Mouse (Mus musculus) hindbrain, embryonic 12.5 days (tissue): ENCODE data around the gene Pbx2. TPM values are rescaled to one million over a fixed set of nuclear protein-coding genes. Genes with fewer than 3 reads are reported as not detected.

Experiments
- ATAC-seq: fragments of 200-750 bp; cut with Nextera tagmentation; 2 replicates; pipeline ENCODE4 v1.8.0; 2017; ENCODE audit warnings: moderate TSS enrichment; ENCODE audit not compliant: low FRiP score
- H3K27ac ChIP-seq: fragments of 300-500 bp; sonication (generic); 2 replicates; pipeline ENCODE4 v1.5.1; 2016; ENCODE audit warnings: mild to moderate bottlenecking
- H3K27me3 ChIP-seq: fragments of 300-500 bp; sonication (generic); 2 replicates; pipeline ENCODE4 v1.6.1; 2016; ENCODE audit warnings: mild to moderate bottlenecking
- H3K36me3 ChIP-seq: fragments of 300-500 bp; sonication (generic); 2 replicates; pipeline ENCODE4 v1.6.1; 2016; ENCODE audit warnings: mild to moderate bottlenecking
- H3K4me1 ChIP-seq: fragments of 300-500 bp; sonication (generic); 2 replicates; pipeline ENCODE4 v1.6.1; 2016
- H3K4me2 ChIP-seq: fragments of 300-500 bp; sonication (generic); replicated peaks from 2 replicates; pipeline ENCODE4 v1.6.1; 2016; ENCODE audit warnings: mild to moderate bottlenecking
- H3K4me3 ChIP-seq: fragments of 300-500 bp; sonication (generic); 2 replicates; pipeline ENCODE4 v1.5.1; 2016; ENCODE audit warnings: mild to moderate bottlenecking
- H3K9ac ChIP-seq: fragments of 300-500 bp; sonication (generic); 2 replicates; pipeline ENCODE4 v1.6.1; 2016; ENCODE audit warnings: mild to moderate bottlenecking, moderate library complexity
- H3K9me3 ChIP-seq: fragments of 300-500 bp; sonication (generic); replicated peaks from 2 replicates; pipeline ENCODE4 v1.6.1; 2016; ENCODE audit warnings: mild to moderate bottlenecking
- WGBS: fragments of 180-500 bp; shearing (Covaris S2); methylation state at CpG from one replicate; pipeline ENCODE4 v1.1.7; 2016; 5-methylcytosine and 5-hydroxymethylcytosine counted together
- polyA plus RNA-seq: library from polyadenylated mRNA; unstranded; fragments of >200 nt; fragmentation: Nextera tagmentation; extraction: Ambion mirVana; gene quantifications from 2 replicates; pipeline ENCODE4 v1.2.1, GENCODE M21; 2016

Gene Pbx2
- polyA plus RNA-seq, 1 experiment from 2014 or later, result 17.9 TPM

GRCm38 (mm10) chr17:34561200-34561599 is 29.9 kb upstream of the Pbx2 start:
- Histone ChIP-seq H3K27me3 (0 out of 2 replicates have a peak, but pooled peaks cover 3% of the 10 kb centered on the region), H3K4me3 (no peak overlapping the region), H3K9ac (no peak overlapping the region), H3K4me2 (0 out of 2 replicates have a peak overlapping the region, but pooled peaks have one; percentile 3), H3K4me1 (peaks cover 14% of the 10 kb centered on the region), H3K9me3 (no peaks in the 10 kb centered on the region), H3K36me3 (no peaks in the 10 kb centered on the region), H3K27ac (peak overlapping the region; percentile 40; the same call in 1 of the 2 replicates)
- no peak for ATAC-seq
- 49% methylated on average over 8 of the region's 8 CpGs for WGBS

GRCm38 (mm10) chr17:34562595-34562994 is 28.5 kb upstream of the Pbx2 start:
- H3K9ac ChIP-seq, result no peak overlapping the region
- H3K4me1 ChIP-seq, result peaks cover 14% of the 10 kb centered on the region
- H3K36me3 ChIP-seq, result no peaks in the 10 kb centered on the region
- no peak overlapping the region for H3K4me3 ChIP-seq
- WGBS, result 58% methylated on average over 3 of the region's 3 CpGs
- H3K4me2 ChIP-seq, result no peak overlapping the region
- H3K9me3 ChIP-seq, result no peaks in the 10 kb centered on the region
- no peak overlapping the region for H3K27ac ChIP-seq
- H3K27me3 ChIP-seq, result 0 out of 2 replicates have a peak, but pooled peaks cover 13% of the 10 kb centered on the region
- ATAC-seq, result no peak

DNA sequence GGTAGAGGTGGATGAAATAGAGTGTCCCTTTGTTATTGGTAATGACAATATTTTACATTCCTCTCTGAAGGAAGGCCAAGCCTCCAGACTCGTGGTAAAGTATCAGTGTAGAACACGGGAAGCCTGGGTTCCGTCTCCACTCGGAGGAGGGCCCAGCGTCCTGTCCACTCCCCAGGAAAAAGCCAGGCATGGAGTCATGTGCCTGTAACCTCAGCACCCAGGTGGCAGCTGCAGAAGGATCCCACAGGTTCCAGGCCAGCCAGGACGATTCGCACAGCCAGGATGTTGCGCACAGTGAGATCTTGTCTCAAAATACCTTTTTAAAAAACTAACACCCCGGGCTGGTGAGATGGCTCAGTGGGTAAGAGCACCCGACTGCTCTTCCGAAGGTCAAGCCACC is 27.7 kb upstream of the Pbx2 start:
- Histone ChIP-seq H3K27ac (no peak overlapping the region), H3K27me3 (0 out of 2 replicates have a peak, but pooled peaks cover 13% of the 10 kb centered on the region), H3K4me1 (peaks cover 14% of the 10 kb centered on the region), H3K4me3 (no peak overlapping the region), H3K36me3 (no peaks in the 10 kb centered on the region), H3K9me3 (no peaks in the 10 kb centered on the region), H3K9ac (no peak overlapping the region), H3K4me2 (no peak overlapping the region)
- no peak for ATAC-seq
- 77% methylated on average over 11 of the region's 11 CpGs for WGBS

DNA sequence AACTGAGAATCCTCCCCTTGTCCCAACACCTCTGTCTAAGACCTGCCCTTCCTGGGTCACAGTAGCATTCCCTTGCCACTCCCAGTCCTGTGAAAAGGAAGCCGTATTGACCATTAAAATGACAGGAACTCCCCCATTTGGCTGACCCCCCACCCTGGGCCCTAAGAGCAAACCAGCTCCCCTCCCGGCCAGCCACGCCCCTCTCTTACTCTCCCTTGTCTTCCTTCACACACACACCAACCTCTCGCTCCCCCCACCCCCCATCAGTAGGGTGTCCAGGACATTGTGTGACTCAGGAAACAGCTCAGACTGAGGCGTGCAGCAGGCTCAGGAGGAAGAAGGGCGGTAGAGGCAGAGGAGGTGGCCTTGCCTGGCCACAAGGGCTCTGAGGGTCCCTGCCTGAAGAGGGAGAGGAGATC is 27.1 kb upstream of the Pbx2 start, which contains the start of gene Notch4:
Gene Notch4, plus strand, starts transcription at position 266 of the 419 bp plus-strand sequence.
- peak within 1 kb of the TSS; percentile 23; the same call in 1 of the 2 replicates for H3K27ac ChIP-seq
- no peaks in the 10 kb centered on the region for H3K36me3 ChIP-seq
- no peak for ATAC-seq
- H3K4me2 ChIP-seq, result peak within 1 kb of the TSS; percentile 17
- 21% methylated on average over 6 of the region's 6 CpGs for WGBS
- peaks cover 14% of the 10 kb centered on the region for H3K4me1 ChIP-seq
- H3K9me3 ChIP-seq, result no peaks in the 10 kb centered on the region
- H3K4me3 ChIP-seq, result no peak within 1 kb of the TSS
- peak within 1 kb of the TSS; percentile 8; the same call in 1 of the 2 replicates for H3K9ac ChIP-seq
- 0 out of 2 replicates have a peak, but pooled peaks cover 13% of the 10 kb centered on the region for H3K27me3 ChIP-seq

GRCm38 (mm10) chr17:34564796-34565195 is 26.3 kb upstream of the Pbx2 start:
- Histone ChIP-seq H3K4me3 (no peak overlapping the region), H3K4me2 (peak overlapping the region; percentile 17; the same call in 1 of the 2 replicates), H3K36me3 (no peaks in the 10 kb centered on the region), H3K4me1 (peaks cover 14% of the 10 kb centered on the region), H3K27ac (no peak overlapping the region; the same call in 1 of the 2 replicates), H3K9ac (peak overlapping the region; percentile 8; the same call in 1 of the 2 replicates), H3K9me3 (no peaks in the 10 kb centered on the region), H3K27me3 (0 out of 2 replicates have a peak, but pooled peaks cover 13% of the 10 kb centered on the region)
- 51% methylated on average over 3 of the region's 3 CpGs for WGBS
- no peak for ATAC-seq

DNA sequence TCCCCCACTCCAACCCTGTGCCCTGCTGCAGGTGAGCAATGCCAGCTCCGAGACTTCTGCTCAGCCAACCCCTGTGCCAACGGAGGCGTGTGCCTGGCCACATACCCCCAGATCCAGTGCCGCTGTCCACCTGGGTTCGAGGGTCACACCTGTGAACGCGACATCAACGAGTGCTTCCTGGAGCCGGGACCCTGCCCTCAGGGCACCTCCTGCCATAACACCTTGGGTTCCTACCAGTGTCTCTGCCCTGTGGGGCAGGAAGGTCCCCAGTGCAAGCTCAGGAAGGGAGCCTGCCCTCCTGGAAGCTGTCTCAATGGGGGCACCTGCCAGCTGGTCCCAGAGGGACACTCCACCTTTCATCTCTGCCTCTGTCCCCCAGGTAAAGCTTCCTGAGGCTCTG is 23.8 kb upstream of the Pbx2 start:
- 0 out of 2 replicates have a peak, but pooled peaks cover 13% of the 10 kb centered on the region for H3K27me3 ChIP-seq
- H3K4me3 ChIP-seq, result no peak overlapping the region
- no peaks in the 10 kb centered on the region for H3K36me3 ChIP-seq
- ATAC-seq, result no peak
- H3K9me3 ChIP-seq, result no peaks in the 10 kb centered on the region
- no peak overlapping the region for H3K27ac ChIP-seq
- peaks cover 12% of the 10 kb centered on the region for H3K4me1 ChIP-seq
- no peak overlapping the region for H3K4me2 ChIP-seq
- 76% methylated on average over 9 of the region's 9 CpGs for WGBS
- no peak overlapping the region for H3K9ac ChIP-seq

DNA sequence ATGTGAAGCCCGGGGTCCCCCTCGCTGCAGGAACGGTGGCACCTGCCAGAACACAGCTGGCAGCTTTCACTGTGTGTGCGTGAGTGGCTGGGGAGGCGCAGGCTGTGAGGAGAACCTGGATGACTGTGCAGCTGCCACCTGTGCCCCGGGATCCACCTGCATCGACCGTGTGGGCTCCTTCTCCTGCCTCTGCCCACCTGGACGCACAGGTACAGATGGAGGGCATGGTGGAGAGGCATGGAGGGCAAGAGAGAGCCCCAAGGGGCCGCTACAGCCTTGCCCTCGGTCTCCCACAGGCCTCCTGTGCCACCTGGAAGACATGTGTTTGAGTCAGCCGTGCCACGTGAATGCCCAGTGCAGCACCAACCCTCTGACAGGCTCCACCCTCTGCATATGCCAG is 22.6 kb upstream of the Pbx2 start:
- no peaks in the 10 kb centered on the region for H3K36me3 ChIP-seq
- H3K27ac ChIP-seq, result no peak overlapping the region
- no peak overlapping the region for H3K4me2 ChIP-seq
- no peak overlapping the region for H3K4me3 ChIP-seq
- peaks cover 12% of the 10 kb centered on the region for H3K4me1 ChIP-seq
- 0 out of 2 replicates have a peak, but pooled peaks cover 13% of the 10 kb centered on the region for H3K27me3 ChIP-seq
- no peak overlapping the region for H3K9ac ChIP-seq
- no peak for ATAC-seq
- WGBS, result 77% methylated on average over 13 of the region's 13 CpGs
- H3K9me3 ChIP-seq, result no peaks in the 10 kb centered on the region

- H3K36me3 ChIP-seq, result no peaks in the 10 kb centered on the region
- WGBS, result 61% methylated on average over 4 of the region's 4 CpGs
- H3K27me3 ChIP-seq, result 0 out of 2 replicates have a peak, but pooled peaks cover 13% of the 10 kb centered on the region
- no peak overlapping the region for H3K9ac ChIP-seq
- no peak overlapping the region for H3K27ac ChIP-seq
- H3K9me3 ChIP-seq, result no peaks in the 10 kb centered on the region
- H3K4me1 ChIP-seq, result peaks cover 2% of the 10 kb centered on the region; the same call in 1 of the 2 replicates
- no peak overlapping the region for H3K4me3 ChIP-seq
- ATAC-seq, result no peak
- no peak overlapping the region for H3K4me2 ChIP-seq
Measured at GRCm38 (mm10) chr17:34569919-34570318, 21.1 kb upstream of the Pbx2 start.

GRCm38 (mm10) chr17:34571875-34572274 is 19.2 kb upstream of the Pbx2 start:
- no peaks in the 10 kb centered on the region for H3K36me3 ChIP-seq
- H3K27ac ChIP-seq, result no peak overlapping the region
- H3K4me2 ChIP-seq, result no peak overlapping the region
- no peak overlapping the region for H3K4me3 ChIP-seq
- no peak for ATAC-seq
- H3K27me3 ChIP-seq, result 0 out of 2 replicates have a peak, but pooled peaks cover 6% of the 10 kb centered on the region
- no peaks in the 10 kb centered on the region for H3K4me1 ChIP-seq
- no peaks in the 10 kb centered on the region for H3K9me3 ChIP-seq
- 15% methylated on average over 5 of the region's 5 CpGs for WGBS
- H3K9ac ChIP-seq, result no peak overlapping the region

DNA sequence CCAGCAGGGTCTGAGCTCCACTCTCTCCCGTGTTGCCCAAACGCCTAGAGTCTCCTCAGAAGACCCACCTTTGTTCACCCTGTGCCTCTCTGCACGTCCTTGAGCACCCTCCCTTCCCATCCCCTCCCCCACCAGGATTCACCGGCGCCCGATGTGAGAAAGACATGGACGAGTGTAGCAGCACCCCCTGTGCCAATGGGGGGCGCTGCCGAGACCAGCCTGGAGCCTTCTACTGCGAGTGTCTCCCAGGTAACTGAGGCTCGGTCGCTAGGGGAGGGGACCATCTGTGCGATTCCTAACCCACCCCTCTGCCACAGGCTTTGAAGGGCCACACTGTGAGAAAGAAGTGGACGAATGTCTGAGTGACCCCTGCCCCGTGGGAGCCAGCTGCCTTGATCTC is 18.7 kb upstream of the Pbx2 start:
- peak overlapping the region; percentile 8; the same call in 1 of the 2 replicates for H3K9ac ChIP-seq
- H3K4me2 ChIP-seq, result no peak overlapping the region
- H3K4me1 ChIP-seq, result no peaks in the 10 kb centered on the region
- no peaks in the 10 kb centered on the region for H3K9me3 ChIP-seq
- no peak for ATAC-seq
- 7% methylated on average over 15 of the region's 15 CpGs for WGBS
- H3K27ac ChIP-seq, result no peak overlapping the region
- H3K27me3 ChIP-seq, result 0 out of 2 replicates have a peak, but pooled peaks cover 2% of the 10 kb centered on the region
- no peaks in the 10 kb centered on the region for H3K36me3 ChIP-seq
- no peak overlapping the region for H3K4me3 ChIP-seq

DNA sequence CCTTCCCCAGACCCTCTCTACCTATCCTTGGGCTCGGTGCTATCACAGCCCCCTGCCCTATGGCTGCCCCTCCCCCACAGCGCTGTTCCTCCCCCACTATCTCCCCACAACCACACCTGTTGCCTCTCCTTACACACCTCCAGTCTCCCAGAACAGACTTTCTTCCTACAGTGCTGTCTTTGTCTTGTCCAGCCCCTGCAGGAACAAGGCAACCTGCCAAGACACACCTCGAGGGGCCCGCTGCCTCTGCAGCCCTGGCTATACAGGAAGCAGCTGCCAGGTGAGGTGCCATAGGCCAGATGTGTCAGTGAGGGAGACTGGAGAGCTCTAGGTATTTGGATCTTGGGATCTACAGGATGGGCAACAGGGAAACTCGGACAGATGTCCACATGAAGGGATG is 14.5 kb upstream of the Pbx2 start:
- Histone ChIP-seq H3K9ac (no peak overlapping the region), H3K27ac (no peak overlapping the region), H3K36me3 (no peaks in the 10 kb centered on the region), H3K4me2 (no peak overlapping the region), H3K4me1 (no peaks in the 10 kb centered on the region), H3K4me3 (no peak overlapping the region), H3K9me3 (no peaks in the 10 kb centered on the region), H3K27me3 (no peaks in the 10 kb centered on the region)
- 70% methylated on average over 5 of the region's 5 CpGs for WGBS
- no peak for ATAC-seq

DNA sequence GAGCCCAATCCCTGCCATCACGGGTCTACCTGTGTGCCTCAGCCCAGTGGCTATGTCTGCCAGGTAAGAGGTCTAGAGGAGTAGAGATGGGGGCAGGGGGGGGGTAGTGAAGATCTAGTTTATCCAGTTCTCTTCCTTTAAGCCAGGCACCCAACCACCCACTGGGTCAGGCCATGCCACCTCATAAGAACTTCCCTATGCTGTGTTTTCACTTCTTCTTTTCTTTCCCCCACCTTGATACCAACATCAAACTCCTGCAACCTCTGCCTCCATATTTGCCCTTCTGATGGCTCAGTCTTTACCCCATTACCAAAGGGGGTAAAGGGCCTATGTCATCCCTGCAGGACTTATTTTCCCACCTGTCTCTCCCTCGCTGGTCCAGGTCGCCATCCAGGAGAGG is 13.0 kb upstream of the Pbx2 start:
- Histone ChIP-seq H3K27me3 (no peaks in the 10 kb centered on the region), H3K9ac (no peak overlapping the region), H3K9me3 (no peaks in the 10 kb centered on the region), H3K27ac (no peak overlapping the region), H3K4me3 (no peak overlapping the region), H3K4me2 (no peak overlapping the region), H3K36me3 (no peaks in the 10 kb centered on the region), H3K4me1 (no peaks in the 10 kb centered on the region)
- ATAC-seq, result no peak
- 92% methylated on average over 3 of the region's 3 CpGs for WGBS

GRCm38 (mm10) chr17:34582528-34582927 is 8.5 kb upstream of the Pbx2 start:
- WGBS, result 88% methylated on average over 12 of the region's 12 CpGs
- no peak overlapping the region for H3K27ac ChIP-seq
- no peak for ATAC-seq

More at GRCm38 (mm10) chr17:34582528-34582927, 8.5 kb upstream of the Pbx2 start:
- Histone ChIP-seq H3K27me3 (no peaks in the 10 kb centered on the region), H3K4me1 (peaks cover 11% of the 10 kb centered on the region), H3K36me3 (no peaks in the 10 kb centered on the region), H3K9ac (peak overlapping the region; percentile 32; the same call in 1 of the 2 replicates), H3K9me3 (no peaks in the 10 kb centered on the region), H3K4me3 (no peak overlapping the region), H3K4me2 (no peak overlapping the region)
